Mouse (Mus musculus): ENCODE data around the gene Pbxip1.
"Not testable (repeated sequence)": the region's sequence is repeated elsewhere in the genome, so short reads cannot be mapped to it uniquely, and the experiment has no call there.

Pbxip1 gene

GRCm38 (mm10) chr3:89409701-89410100, 26.8 kb upstream of the Pbxip1 start:
- in situ Hi-C loops (cut with MboI, MseI), result no loop called here

GRCm38 (mm10) chr3:89410864-89411263, 25.6 kb upstream of the Pbxip1 start:
- in situ Hi-C loops (cut with MboI, MseI), result no loop called here

GRCm38 (mm10) chr3:89411490-89412393, 24.8 kb upstream of the Pbxip1 start, which contains the start of gene Flad1:
TSS of gene Flad1 (minus strand) at chr3:89411870.
- in situ Hi-C loops (cut with MboI, MseI), result no loop called here

- in situ Hi-C loops (cut with MboI, MseI), result no loop called here
Observed at GRCm38 (mm10) chr3:89416158-89416557, 20.3 kb upstream of the Pbxip1 start.

- in situ Hi-C loops (cut with MboI, MseI), result no loop called here
Observed at GRCm38 (mm10) chr3:89417131-89417530, 19.4 kb upstream of the Pbxip1 start.

- in situ Hi-C loops (cut with MboI, MseI), result no loop called here
Observed at GRCm38 (mm10) chr3:89417840-89418169, 18.7 kb upstream of the Pbxip1 start.

GRCm38 (mm10) chr3:89418170-89418860, 18.2 kb upstream of the Pbxip1 start, which contains the start of the genes Cks1b and Shc1:
TSS of gene Cks1b (minus strand) at chr3:89418383.
TSS of gene Shc1 (plus strand) at chr3:89418443.
- in situ Hi-C loops (cut with MboI, MseI), result no loop called here

GRCm38 (mm10) chr3:89418861-89419250, 17.6 kb upstream of the Pbxip1 start:
- in situ Hi-C loops (cut with MboI, MseI), result no loop called here

GRCm38 (mm10) chr3:89419571-89419970, 16.9 kb upstream of the Pbxip1 start:
- in situ Hi-C loops (cut with MboI, MseI), result no loop called here

GRCm38 (mm10) chr3:89419981-89420380, 16.5 kb upstream of the Pbxip1 start:
- in situ Hi-C loops (cut with MboI, MseI), result no loop called here

GRCm38 (mm10) chr3:89420421-89420820, 16.1 kb upstream of the Pbxip1 start:
- in situ Hi-C loops (cut with MboI, MseI), result no loop called here

- in situ Hi-C loops (cut with MboI, MseI), result no loop called here
Observed at GRCm38 (mm10) chr3:89421002-89421774, 15.3 kb upstream of the Pbxip1 start.

GRCm38 (mm10) chr3:89421810-89422473, 14.6 kb upstream of the Pbxip1 start:
- in situ Hi-C loops (cut with MboI, MseI), result no loop called here

GRCm38 (mm10) chr3:89422556-89423205, 13.8 kb upstream of the Pbxip1 start:
- in situ Hi-C loops (cut with MboI, MseI), result no loop called here

GRCm38 (mm10) chr3:89424416-89425140, 11.9 kb upstream of the Pbxip1 start:
- in situ Hi-C loops (cut with MboI, MseI), result no loop called here

- in situ Hi-C loops (cut with MboI, MseI), result no loop called here
Observed at GRCm38 (mm10) chr3:89425141-89425525, 11.4 kb upstream of the Pbxip1 start.

GRCm38 (mm10) chr3:89425876-89426275, 10.6 kb upstream of the Pbxip1 start:
- in situ Hi-C loops (cut with MboI, MseI), result no loop called here

- in situ Hi-C loops (cut with MboI, MseI), result not testable (repeated sequence)
Observed at GRCm38 (mm10) chr3:89429021-89429420, 7.5 kb upstream of the Pbxip1 start.

GRCm38 (mm10) chr3:89430171-89431159, 6.0 kb upstream of the Pbxip1 start, which contains the start of gene Pygo2:
TSS of gene Pygo2 (plus strand) at chr3:89430214.
- in situ Hi-C loops (cut with MboI, MseI), result no loop called here

Measured in T-helper 2 cell (primary cell).